Comparison of ENCODE assay signal across 1 mouse cellular context in genomic region chr14:75753991-75754817, GRCm38 (mm10).
TF ChIP-seq lines count a peak whose summit lies in the region.

TSS of gene Cog3 (minus strand) at chr14:75754517.

TF ChIP-seq in MEL, 35 proteins besides CTCF, POLR2A, EP300 and RAD21 (continued from another document):
- TF ChIP-seq ZMIZ1 (IDR thresholded peaks at IDR 0.05; ENCODE audit: low read depth, low read length) (peak; percentile 70; the same call in 1 of the 2 replicates), MEF2A (IDR thresholded peaks at IDR 0.05; ENCODE audit: extremely low read depth, insufficient replicate concordance, low read depth, low read length, poor library complexity, severe bottlenecking) (no peak), MYB (IDR thresholded peaks at IDR 0.05; ENCODE audit: low read depth, low read length) (no peak), SIN3A (IDR thresholded peaks at IDR 0.05; ENCODE audit: low read length) (peak; percentile 94), USF1 (IDR thresholded peaks at IDR 0.05; ENCODE audit: low read depth, low read length) (no peak)
TF ChIP-seq in MEL: peak in this region for 15.
